Mouse (Mus musculus) intestine, postnatal 0 days (tissue): ENCODE results near the gene Sirt6. TPM values are rescaled to one million over a fixed set of nuclear protein-coding genes. Genes with fewer than 3 reads are reported as not detected.

ENCODE experiments used
- ATAC-seq: fragments of 200-750 bp; cut with Nextera tagmentation; 2 replicates; pipeline ENCODE4 v1.8.0; 2017; ENCODE audit warnings: mild to moderate bottlenecking, moderate TSS enrichment, moderate library complexity
- H3K27ac ChIP-seq: fragments of 300-500 bp; sonication (generic); 2 replicates; pipeline ENCODE4 v1.5.1; 2014; ENCODE audit warnings: mild to moderate bottlenecking, low read depth, low read length, moderate library complexity
- H3K27me3 ChIP-seq: fragments of 300-500 bp; sonication (generic); replicated peaks from 2 replicates; pipeline ENCODE4 v1.6.1; 2014; ENCODE audit warnings: low read length, mixed read lengths; ENCODE audit not compliant: control insufficient read depth, insufficient read depth
- H3K36me3 ChIP-seq: fragments of 300-500 bp; sonication (generic); 2 replicates; pipeline ENCODE4 v1.6.1; 2014; ENCODE audit warnings: mild to moderate bottlenecking, moderate library complexity; ENCODE audit not compliant: control insufficient read depth, insufficient read depth
- H3K4me1 ChIP-seq: fragments of 300-500 bp; sonication (generic); replicated peaks from 2 replicates; pipeline ENCODE4 v1.6.1; 2014; ENCODE audit warnings: antibody characterized with exemption, low read length, mixed read lengths; ENCODE audit not compliant: control insufficient read depth, insufficient read depth
- H3K4me2 ChIP-seq: fragments of 300-500 bp; sonication (generic); replicated peaks from 2 replicates; pipeline ENCODE4 v1.6.1; 2014; ENCODE audit warnings: low read depth, mild to moderate bottlenecking, moderate library complexity
- H3K4me3 ChIP-seq: fragments of 300-500 bp; sonication (generic); 2 replicates; pipeline ENCODE4 v1.5.1; 2014; ENCODE audit warnings: low read depth, low read length
- H3K9ac ChIP-seq: fragments of 300-500 bp; sonication (generic); 2 replicates; pipeline ENCODE4 v1.6.1; 2014; ENCODE audit warnings: mild to moderate bottlenecking, low read depth, low read length
- H3K9me3 ChIP-seq: fragments of 300-500 bp; sonication (generic); 2 replicates; pipeline ENCODE4 v1.6.1; 2016; ENCODE audit warnings: mixed run types; ENCODE audit not compliant: control insufficient read depth
- CTCF ChIP-seq: sonication (generic); IDR thresholded peaks from 2 replicates; pipeline ENCODE4 v1.5.1; 2016; ENCODE audit warnings: low read depth, mild to moderate bottlenecking, control low read depth, antibody characterized with exemption, moderate library complexity
- WGBS: fragments of 180-500 bp; shearing (Covaris S2); extraction: QIAGEN DNeasy Blood & Tissue Kit; methylation state at CpG from one replicate; pipeline ENCODE4 v1.1.7; 2014; 5-methylcytosine and 5-hydroxymethylcytosine counted together
- polyA plus RNA-seq: library from polyadenylated mRNA; unstranded; fragments of >200 nt; fragmentation: Nextera tagmentation; extraction: Ambion mirVana; gene quantifications from 2 replicates; pipeline ENCODE4 v1.2.1, GENCODE M21; 2015

The Sirt6 gene
- polyA plus RNA-seq, 1 experiment from 2014 or later, result 13.5 TPM

DNA sequence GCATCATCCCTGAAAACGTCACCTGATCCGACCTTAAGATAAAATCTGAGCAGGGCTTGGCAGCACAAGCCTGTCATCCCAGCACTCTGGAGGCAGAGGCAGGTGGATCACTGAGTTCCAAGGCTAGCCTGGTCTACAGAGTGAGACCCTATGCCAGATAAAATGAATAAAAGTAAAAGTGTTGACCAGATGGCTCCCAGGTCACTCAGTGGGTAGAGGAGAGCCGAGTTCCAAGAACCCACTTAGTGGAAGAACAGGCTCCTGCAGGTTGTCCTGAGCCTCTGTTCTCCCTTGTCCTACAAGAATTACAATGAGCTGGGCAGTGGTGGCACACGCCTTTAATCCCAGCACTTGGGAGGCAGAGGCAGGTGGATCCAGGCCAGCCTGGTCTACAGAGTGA lies 34.4 kb downstream of the Sirt6 start:
- H3K36me3 ChIP-seq, result no peaks in the 10 kb centered on the region
- no peak for ATAC-seq

DNA sequence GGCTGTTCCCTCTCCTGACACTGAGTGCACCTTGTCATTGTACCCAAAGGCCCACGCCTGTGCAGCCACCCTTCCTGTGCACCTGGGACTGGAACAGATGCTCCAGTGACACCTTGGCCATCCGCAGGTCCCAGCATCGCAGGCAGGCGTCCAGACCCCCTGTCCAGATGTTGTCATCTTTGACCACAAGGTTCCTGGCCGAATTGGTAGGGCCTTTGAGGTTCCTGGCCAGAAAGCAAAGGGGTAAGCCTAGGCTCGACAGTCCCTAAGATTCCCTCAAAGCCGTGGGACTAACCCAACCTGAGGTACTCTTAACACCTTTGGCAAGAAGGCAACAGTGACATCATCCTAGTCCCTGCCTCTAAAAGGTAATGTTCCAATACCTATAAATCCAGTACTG lies 35.0 kb downstream of the Sirt6 start:
- H3K4me1 ChIP-seq, result peaks cover 2% of the 10 kb centered on the region; the same call in 1 of the 2 replicates
- WGBS, result 85% methylated on average over 7 of the region's 7 CpGs
- H3K9ac ChIP-seq, result no peak overlapping the region
- no peak overlapping the region for H3K27ac ChIP-seq
- H3K4me2 ChIP-seq, result no peak overlapping the region
- H3K36me3 ChIP-seq, result 0 out of 2 replicates have a peak, but pooled peaks cover 4% of the 10 kb centered on the region
- no peaks in the 10 kb centered on the region for H3K9me3 ChIP-seq
- no peak overlapping the region for H3K4me3 ChIP-seq
- ATAC-seq, result no peak
- no peak for TF ChIP-seq CTCF
- no peaks in the 10 kb centered on the region for H3K27me3 ChIP-seq

More for the DNA sequence above, 34.4 kb downstream of the Sirt6 start:
- Histone ChIP-seq H3K4me2 (no peak overlapping the region), H3K9ac (no peak overlapping the region), H3K4me3 (no peak overlapping the region), H3K4me1 (peaks cover 2% of the 10 kb centered on the region; the same call in 1 of the 2 replicates), H3K9me3 (no peaks in the 10 kb centered on the region), H3K27ac (no peak overlapping the region), H3K27me3 (no peaks in the 10 kb centered on the region)
- TF ChIP-seq CTCF, result no peak
- 67% methylated on average over 4 of the region's 4 CpGs for WGBS

DNA sequence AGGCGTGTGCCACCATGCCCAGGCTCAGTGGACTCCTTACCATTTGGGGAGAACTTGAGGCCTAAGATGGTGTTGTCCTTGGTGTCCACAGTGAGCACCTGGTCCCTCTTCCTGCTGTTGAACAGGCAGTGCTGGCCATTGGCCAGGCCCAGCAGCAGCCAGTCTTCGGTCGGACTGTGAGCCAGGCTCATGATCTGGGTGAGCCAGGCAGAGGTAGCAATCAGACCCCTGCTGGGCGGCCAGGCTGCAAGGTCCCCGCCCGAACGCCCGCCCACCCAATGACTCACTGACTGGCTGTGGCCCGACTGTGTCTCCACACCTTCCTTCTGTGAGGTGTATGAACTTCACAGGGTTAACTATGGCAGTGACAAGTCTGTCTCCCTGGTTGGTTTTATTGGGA lies 35.8 kb downstream of the Sirt6 start:
- no peak for ATAC-seq
- Histone ChIP-seq H3K9me3 (no peaks in the 10 kb centered on the region), H3K4me1 (peaks cover 2% of the 10 kb centered on the region; the same call in 1 of the 2 replicates), H3K4me2 (no peak overlapping the region), H3K4me3 (no peak overlapping the region), H3K27ac (no peak overlapping the region), H3K36me3 (0 out of 2 replicates have a peak, but pooled peaks cover 4% of the 10 kb centered on the region), H3K9ac (no peak overlapping the region), H3K27me3 (no peaks in the 10 kb centered on the region)
- WGBS, result 58% methylated on average over 9 of the region's 9 CpGs
- no peak for TF ChIP-seq CTCF

DNA sequence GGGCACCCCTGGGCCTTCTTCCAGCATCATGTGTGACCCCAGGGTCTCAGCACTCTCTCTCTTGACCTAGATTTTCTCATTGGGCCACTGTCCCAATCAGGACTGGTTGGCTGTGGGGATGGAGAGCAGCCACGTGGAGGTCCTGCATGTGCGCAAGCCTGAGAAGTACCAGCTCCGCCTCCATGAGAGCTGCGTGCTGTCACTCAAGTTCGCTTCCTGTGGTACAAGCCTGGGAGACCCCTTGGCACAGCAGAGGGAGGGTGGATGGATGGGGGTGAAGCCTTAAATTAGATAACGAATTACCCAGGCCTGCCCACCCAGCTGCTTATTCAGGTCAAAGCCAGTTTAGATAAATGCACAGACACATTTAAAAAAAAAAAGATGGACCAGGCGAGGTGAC lies 38.9 kb downstream of the Sirt6 start:
- no peak overlapping the region for H3K4me3 ChIP-seq
- H3K27me3 ChIP-seq, result no peaks in the 10 kb centered on the region
- 76% methylated on average over 7 of the region's 7 CpGs for WGBS
- no peaks in the 10 kb centered on the region for H3K4me1 ChIP-seq
- 0 out of 2 replicates have a peak, but pooled peaks cover 4% of the 10 kb centered on the region for H3K36me3 ChIP-seq
- no peak for TF ChIP-seq CTCF
- no peak overlapping the region for H3K9ac ChIP-seq
- H3K9me3 ChIP-seq, result no peaks in the 10 kb centered on the region
- no peak overlapping the region for H3K4me2 ChIP-seq
- no peak for ATAC-seq
- H3K27ac ChIP-seq, result no peak overlapping the region

DNA sequence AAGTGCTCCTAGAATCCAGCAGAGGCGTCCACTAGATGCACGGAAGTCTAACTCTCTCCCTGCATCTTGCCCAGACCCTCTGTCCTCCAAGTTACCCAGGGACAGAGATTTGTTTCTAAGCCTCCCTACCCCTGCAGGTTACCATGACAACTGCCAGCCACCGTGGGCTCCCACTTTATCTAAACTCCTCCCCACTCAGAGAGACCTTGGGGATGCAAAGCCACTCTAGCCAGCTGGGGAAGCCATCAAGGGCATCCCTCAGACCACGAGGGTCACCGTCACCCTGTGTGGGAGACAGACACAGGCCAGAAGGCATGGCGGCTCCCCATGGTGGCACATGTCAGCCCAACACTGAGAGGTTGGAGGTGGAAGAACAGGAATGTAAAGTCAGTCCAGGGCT lies 44.2 kb downstream of the Sirt6 start:
- Histone ChIP-seq H3K27ac (no peak overlapping the region), H3K4me2 (no peak overlapping the region), H3K36me3 (0 out of 2 replicates have a peak, but pooled peaks cover 4% of the 10 kb centered on the region), H3K9me3 (no peaks in the 10 kb centered on the region), H3K4me3 (no peak overlapping the region), H3K27me3 (no peaks in the 10 kb centered on the region), H3K4me1 (no peaks in the 10 kb centered on the region), H3K9ac (no peak overlapping the region)
- TF ChIP-seq CTCF, result no peak
- WGBS, result 67% methylated on average over 6 of the region's 6 CpGs
- no peak for ATAC-seq

DNA sequence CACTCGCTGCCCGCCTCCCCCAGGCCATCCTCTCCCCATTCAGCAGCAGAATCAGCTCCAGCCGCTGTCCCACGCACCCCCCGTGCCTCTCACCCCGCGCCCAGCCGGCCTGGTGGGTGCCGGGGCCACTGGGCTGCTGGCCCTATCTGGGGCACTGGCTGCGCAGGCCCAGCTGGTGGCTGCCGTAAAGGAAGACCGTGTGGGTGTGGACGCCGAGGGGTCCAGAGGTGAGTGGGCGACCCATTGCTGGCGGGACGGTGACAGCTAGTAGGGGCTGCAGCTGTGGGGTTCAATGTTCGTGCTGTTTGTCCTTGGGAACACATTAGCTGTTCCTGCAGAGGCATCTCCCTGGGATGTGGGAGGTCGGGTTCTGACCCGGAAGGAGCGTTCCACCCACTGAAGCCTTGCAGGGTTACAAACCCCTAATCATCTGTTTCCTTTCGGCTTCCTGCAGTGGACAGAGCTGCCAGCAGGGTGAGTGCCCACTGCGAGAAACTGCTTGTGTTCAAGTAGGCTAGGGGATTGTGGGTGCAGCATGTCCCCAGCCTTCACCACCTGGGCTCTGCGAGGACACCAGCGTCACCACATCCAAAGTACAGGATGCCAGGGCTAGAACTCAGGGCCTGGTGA lies 47.0 kb downstream of the Sirt6 start:
- Histone ChIP-seq H3K4me3 (no peak overlapping the region), H3K4me2 (no peak overlapping the region), H3K9ac (no peak overlapping the region), H3K36me3 (no peaks in the 10 kb centered on the region), H3K27me3 (no peaks in the 10 kb centered on the region; the same call in 1 of the 2 replicates), H3K27ac (no peak overlapping the region), H3K9me3 (no peaks in the 10 kb centered on the region), H3K4me1 (0 out of 2 replicates have a peak, but pooled peaks cover 3% of the 10 kb centered on the region)
- ATAC-seq, result no peak
- peak; percentile 45; the same call in 1 of the 2 replicates for TF ChIP-seq CTCF
- WGBS, result 64% methylated on average over 25 of the region's 25 CpGs
